Mouse (Mus musculus) intestine, postnatal 0 days (tissue): Measurements from ENCODE around the gene Gm29776. TPM values are rescaled to one million over a fixed set of nuclear protein-coding genes. Genes with fewer than 3 reads are reported as not detected.

Experiments
- ATAC-seq: fragments of 200-750 bp; cut with Nextera tagmentation; 2 replicates; pipeline ENCODE4 v1.8.0; 2017; ENCODE audit warnings: mild to moderate bottlenecking, moderate TSS enrichment, moderate library complexity
- H3K27ac ChIP-seq: fragments of 300-500 bp; sonication (generic); 2 replicates; pipeline ENCODE4 v1.5.1; 2014; ENCODE audit warnings: mild to moderate bottlenecking, low read depth, low read length, moderate library complexity
- H3K27me3 ChIP-seq: fragments of 300-500 bp; sonication (generic); replicated peaks from 2 replicates; pipeline ENCODE4 v1.6.1; 2014; ENCODE audit warnings: low read length, mixed read lengths; ENCODE audit not compliant: control insufficient read depth, insufficient read depth
- H3K36me3 ChIP-seq: fragments of 300-500 bp; sonication (generic); 2 replicates; pipeline ENCODE4 v1.6.1; 2014; ENCODE audit warnings: mild to moderate bottlenecking, moderate library complexity; ENCODE audit not compliant: control insufficient read depth, insufficient read depth
- H3K4me1 ChIP-seq: fragments of 300-500 bp; sonication (generic); replicated peaks from 2 replicates; pipeline ENCODE4 v1.6.1; 2014; ENCODE audit warnings: antibody characterized with exemption, low read length, mixed read lengths; ENCODE audit not compliant: control insufficient read depth, insufficient read depth
- H3K4me2 ChIP-seq: fragments of 300-500 bp; sonication (generic); replicated peaks from 2 replicates; pipeline ENCODE4 v1.6.1; 2014; ENCODE audit warnings: low read depth, mild to moderate bottlenecking, moderate library complexity
- H3K4me3 ChIP-seq: fragments of 300-500 bp; sonication (generic); 2 replicates; pipeline ENCODE4 v1.5.1; 2014; ENCODE audit warnings: low read depth, low read length
- H3K9ac ChIP-seq: fragments of 300-500 bp; sonication (generic); 2 replicates; pipeline ENCODE4 v1.6.1; 2014; ENCODE audit warnings: mild to moderate bottlenecking, low read depth, low read length
- H3K9me3 ChIP-seq: fragments of 300-500 bp; sonication (generic); 2 replicates; pipeline ENCODE4 v1.6.1; 2016; ENCODE audit warnings: mixed run types; ENCODE audit not compliant: control insufficient read depth
- CTCF ChIP-seq: sonication (generic); IDR thresholded peaks from 2 replicates; pipeline ENCODE4 v1.5.1; 2016; ENCODE audit warnings: low read depth, mild to moderate bottlenecking, control low read depth, antibody characterized with exemption, moderate library complexity
- WGBS: fragments of 180-500 bp; shearing (Covaris S2); extraction: QIAGEN DNeasy Blood & Tissue Kit; methylation state at CpG from one replicate; pipeline ENCODE4 v1.1.7; 2014; 5-methylcytosine and 5-hydroxymethylcytosine counted together
- polyA plus RNA-seq: library from polyadenylated mRNA; unstranded; fragments of >200 nt; fragmentation: Nextera tagmentation; extraction: Ambion mirVana; gene quantifications from 2 replicates; pipeline ENCODE4 v1.2.1, GENCODE M21; 2015

Gm29776 gene
- polyA plus RNA-seq, 1 experiment from 2014 or later, result not detected

DNA sequence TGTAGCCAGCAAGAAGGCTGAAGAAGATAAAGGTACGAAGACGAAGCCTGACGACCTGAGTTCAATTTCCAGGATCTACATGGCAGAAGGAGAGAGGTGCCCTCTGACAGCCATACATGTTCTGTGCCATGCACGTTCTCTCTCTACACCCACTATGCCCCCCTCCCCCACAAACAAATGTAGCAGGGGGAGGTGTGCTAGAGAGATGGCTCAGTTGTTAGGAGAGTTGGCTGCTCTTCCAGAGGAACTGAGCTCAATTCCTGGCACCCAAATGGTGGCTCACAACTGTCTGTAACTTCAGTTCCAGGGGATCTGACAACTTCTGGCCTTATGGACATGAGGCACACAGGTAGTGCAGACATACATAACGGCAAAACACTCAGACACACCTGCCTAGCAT is 22.3 kb downstream of the Gm29776 start:
- Histone ChIP-seq H3K4me1 (no peaks in the 10 kb centered on the region), H3K36me3 (peaks cover 59% of the 10 kb centered on the region), H3K9ac (no peak overlapping the region), H3K27me3 (no peaks in the 10 kb centered on the region), H3K9me3 (no peaks in the 10 kb centered on the region), H3K4me2 (no peak overlapping the region), H3K27ac (no peak overlapping the region), H3K4me3 (no peak overlapping the region)
- TF ChIP-seq CTCF, result no peak
- 90% methylated on average over 5 of the region's 5 CpGs for WGBS
- ATAC-seq, result no peak

DNA sequence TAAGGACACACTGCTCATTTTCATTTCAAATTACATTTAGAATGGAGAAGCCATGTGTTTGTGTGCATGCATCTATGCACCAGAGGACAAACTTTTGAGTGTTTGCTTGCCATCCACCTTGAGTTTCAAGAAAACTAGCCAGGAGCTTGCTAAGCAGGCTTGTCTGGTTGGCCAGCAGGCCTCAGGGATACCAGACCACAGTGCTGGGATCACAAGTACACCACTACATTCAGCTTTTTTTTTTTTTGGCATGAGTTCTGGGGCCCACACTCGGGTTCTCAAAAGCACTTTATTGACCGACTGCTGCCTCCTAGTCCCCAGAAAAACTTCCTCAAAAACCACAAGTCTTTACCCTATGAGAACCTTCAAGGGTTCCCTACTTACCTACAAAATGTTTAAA is 24.3 kb downstream of the Gm29776 start:
- TF ChIP-seq CTCF, result no peak
- H3K4me1 ChIP-seq, result no peaks in the 10 kb centered on the region
- ATAC-seq, result no peak
- peaks cover 60% of the 10 kb centered on the region for H3K36me3 ChIP-seq
- no peak overlapping the region for H3K4me3 ChIP-seq
- WGBS, result 66% methylated on average over 2 of the region's 2 CpGs
- no peak overlapping the region for H3K4me2 ChIP-seq
- no peak overlapping the region for H3K9ac ChIP-seq
- no peaks in the 10 kb centered on the region for H3K27me3 ChIP-seq
- no peak overlapping the region for H3K27ac ChIP-seq
- H3K9me3 ChIP-seq, result no peaks in the 10 kb centered on the region

DNA sequence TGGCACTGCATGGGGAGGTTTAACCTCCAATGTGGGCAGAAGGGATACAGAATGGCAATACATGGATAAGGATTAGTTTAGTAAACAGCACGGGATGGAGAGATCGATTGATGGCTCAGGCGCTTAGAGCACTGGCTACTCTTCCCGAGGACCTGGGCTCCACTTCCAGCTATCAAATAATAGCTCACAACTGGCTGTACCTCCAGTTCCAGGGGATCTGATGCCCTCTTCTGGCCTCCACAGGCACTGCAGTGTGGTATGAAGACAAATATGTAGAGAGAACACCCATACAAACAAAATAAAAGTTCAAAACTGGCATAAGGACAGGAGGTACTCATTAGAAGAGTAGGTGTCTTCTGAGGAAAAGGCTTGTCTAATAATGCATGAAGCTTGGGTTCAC is 29.3 kb downstream of the Gm29776 start:
- WGBS, result 67% methylated on average over 4 of the region's 4 CpGs
- no peak for ATAC-seq
- H3K9ac ChIP-seq, result no peak overlapping the region
- H3K4me2 ChIP-seq, result no peak overlapping the region
- H3K27ac ChIP-seq, result no peak overlapping the region
- no peak overlapping the region for H3K4me3 ChIP-seq
- peaks cover 53% of the 10 kb centered on the region for H3K36me3 ChIP-seq
- H3K4me1 ChIP-seq, result no peaks in the 10 kb centered on the region
- no peaks in the 10 kb centered on the region for H3K9me3 ChIP-seq
- no peaks in the 10 kb centered on the region for H3K27me3 ChIP-seq
- peak; percentile 76 for TF ChIP-seq CTCF

DNA sequence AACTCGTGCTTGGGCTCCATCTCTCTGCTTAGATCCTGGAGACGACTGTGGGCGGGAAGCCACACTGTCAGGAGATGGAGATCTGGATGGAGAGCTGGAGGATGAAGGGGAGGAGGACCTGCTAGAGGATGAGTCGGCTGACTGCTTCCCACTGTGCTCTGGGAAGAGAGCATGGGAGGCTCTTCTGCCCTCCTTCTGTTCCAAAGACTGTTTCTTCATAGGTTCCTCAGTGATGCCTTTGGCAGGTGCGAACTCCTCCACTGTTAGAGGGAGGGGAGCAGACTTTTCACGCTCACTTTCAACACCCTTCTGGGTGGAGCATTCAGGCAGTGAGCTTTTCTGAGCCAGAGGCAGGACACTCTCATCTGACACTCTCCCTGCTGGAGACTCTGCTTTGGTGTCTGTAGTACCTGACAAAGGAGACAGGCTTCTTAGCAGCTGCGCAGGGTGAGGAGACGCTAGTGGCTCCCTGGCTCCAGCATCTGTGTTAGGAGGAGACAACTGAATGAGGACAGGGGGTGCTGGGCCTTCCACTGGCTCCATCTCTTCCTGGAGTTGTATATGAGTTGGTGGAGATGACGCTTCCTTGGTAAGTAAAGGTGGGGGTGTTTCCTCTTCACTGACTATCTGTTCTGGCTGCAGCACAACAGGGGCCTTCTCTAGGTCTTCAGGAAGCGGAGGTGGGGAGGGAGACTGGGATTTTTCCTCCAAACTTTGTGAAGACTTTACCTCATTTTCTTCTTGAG is 34.0 kb downstream of the Gm29776 start:
- no peak for ATAC-seq
- H3K36me3 ChIP-seq, result peaks cover 79% of the 10 kb centered on the region
- H3K9ac ChIP-seq, result no peak overlapping the region
- no peaks in the 10 kb centered on the region for H3K27me3 ChIP-seq
- H3K4me1 ChIP-seq, result no peaks in the 10 kb centered on the region
- no peak overlapping the region for H3K4me3 ChIP-seq
- no peak overlapping the region for H3K4me2 ChIP-seq
- peak overlapping the region; percentile 7; the same call in 1 of the 2 replicates for H3K27ac ChIP-seq
- H3K9me3 ChIP-seq, result no peaks in the 10 kb centered on the region
- no peak for TF ChIP-seq CTCF
- WGBS, result 93% methylated on average over 10 of the region's 10 CpGs

DNA sequence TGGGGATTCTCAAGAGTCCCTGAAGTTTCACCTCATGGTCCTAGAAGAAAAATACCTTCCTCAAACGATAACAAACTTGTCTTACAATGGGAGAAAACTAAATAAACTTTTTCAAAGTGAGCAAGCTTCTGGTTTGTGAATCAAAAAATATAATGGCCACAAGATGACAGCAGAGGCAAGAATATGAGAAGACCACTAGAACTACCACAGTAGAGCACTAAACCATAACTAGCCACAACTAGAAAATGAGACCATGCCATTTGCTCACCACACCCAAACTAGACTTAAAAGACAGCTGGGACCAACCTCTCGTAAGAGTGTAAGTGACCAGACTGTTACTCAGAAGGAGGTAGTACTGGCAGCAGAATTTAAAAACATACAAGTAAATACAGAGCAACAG is 38.6 kb downstream of the Gm29776 start:
- Histone ChIP-seq H3K4me3 (no peak overlapping the region), H3K9me3 (no peaks in the 10 kb centered on the region), H3K27me3 (no peaks in the 10 kb centered on the region), H3K9ac (no peak overlapping the region), H3K36me3 (peaks cover 96% of the 10 kb centered on the region), H3K4me1 (no peaks in the 10 kb centered on the region), H3K27ac (no peak overlapping the region), H3K4me2 (no peak overlapping the region)
- 0 out of 2 replicates have a peak, but pooled peaks have one; percentile 2 for TF ChIP-seq CTCF
- no peak for ATAC-seq
- WGBS, result 78% methylated on average over 2 of the region's 2 CpGs

DNA sequence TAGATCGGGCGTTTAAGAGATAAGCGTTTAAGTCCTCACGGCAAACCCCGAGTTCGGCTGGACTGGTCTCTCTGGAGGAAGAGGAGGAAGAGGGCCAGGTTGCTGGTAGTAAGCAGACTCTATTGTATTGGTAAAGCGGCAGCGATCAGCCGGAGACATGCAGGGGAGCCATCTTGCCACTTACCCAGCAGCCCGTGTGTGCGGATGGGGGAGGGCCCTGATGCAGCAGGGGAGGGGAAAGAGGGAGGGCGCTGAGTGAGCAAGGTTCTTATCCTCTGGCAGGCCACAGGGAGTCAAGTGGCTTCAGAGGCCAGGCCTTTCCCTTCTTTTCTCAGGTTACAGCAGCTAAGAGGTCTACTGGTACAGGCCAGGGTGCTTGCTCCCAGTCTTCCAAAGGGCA is 45.1 kb downstream of the Gm29776 start:
- Histone ChIP-seq H3K27me3 (no peaks in the 10 kb centered on the region), H3K27ac (0 out of 2 replicates have a peak overlapping the region, but pooled peaks have one; percentile 6), H3K36me3 (peaks cover 60% of the 10 kb centered on the region), H3K4me3 (peak overlapping the region; percentile 56), H3K9ac (peak overlapping the region; percentile 41), H3K4me1 (no peaks in the 10 kb centered on the region), H3K9me3 (no peaks in the 10 kb centered on the region), H3K4me2 (peak overlapping the region; percentile 71)
- WGBS, result under 1% methylated on average over 12 of the region's 12 CpGs
- peak; percentile 78 for ATAC-seq
- peak; percentile 15; the same call in 1 of the 2 replicates for TF ChIP-seq CTCF
